Mouse (Mus musculus) heart, adult 2 months (tissue): ENCODE measurements around the gene Vat1l. TPM values are rescaled to one million over a fixed set of nuclear protein-coding genes. Genes with fewer than 3 reads are reported as not detected.

Source experiments
- DNase-seq, 2 experiments: peaks; one replicate each; pipeline ENCODE4 v3.0.0; 2021
- H3K27ac ChIP-seq: fragments of 200-600 bp; 2 replicates; pipeline ENCODE4 v1.8.1; 2022
- H3K27me3 ChIP-seq: fragments of 200-500 bp; 2 replicates; pipeline ENCODE4 v1.6.1; 2012; ENCODE audit warnings: mild to moderate bottlenecking, low read length, inconsistent platforms, mixed read lengths; ENCODE audit not compliant: control insufficient read depth, insufficient read depth
- H3K36me3 ChIP-seq: fragments of 200-500 bp; 2 replicates; pipeline ENCODE4 v1.6.1; 2012; ENCODE audit warnings: low read length, inconsistent platforms; ENCODE audit not compliant: control insufficient read depth, insufficient read depth
- H3K4me1 ChIP-seq: fragments of 200-500 bp; 2 replicates; pipeline ENCODE4 v1.6.1; 2011; ENCODE audit warnings: low read length; ENCODE audit not compliant: control insufficient read depth, insufficient read depth
- H3K4me3 ChIP-seq: fragments of 200-600 bp; 2 replicates; pipeline ENCODE4 v1.8.1; 2022
- H3K79me2 ChIP-seq: fragments of 200-500 bp; replicated peaks from 2 replicates; pipeline ENCODE4 v1.6.1; 2012; ENCODE audit warnings: mild to moderate bottlenecking, inconsistent platforms, low read length, moderate library complexity, mixed read lengths; ENCODE audit not compliant: control insufficient read depth, insufficient read depth
- H3K9ac ChIP-seq: fragments of 200-500 bp; 2 replicates; pipeline ENCODE4 v1.6.1; 2012; ENCODE audit warnings: low read depth, mild to moderate bottlenecking, control low read depth, inconsistent platforms, low read length, mixed read lengths
- CTCF ChIP-seq: fragments of 200-600 bp; IDR thresholded peaks from 2 replicates; pipeline ENCODE4 v1.8.1; 2022; ENCODE audit warnings: antibody characterized with exemption, mild to moderate bottlenecking, moderate library complexity
- EP300 ChIP-seq: fragments of 200-500 bp; IDR thresholded peaks from 2 replicates; pipeline ENCODE4 v1.6.1; 2011; ENCODE audit warnings: low read depth, low read length, control low read depth; ENCODE audit not compliant: insufficient read depth
- POLR2A ChIP-seq: fragments of 200-500 bp; IDR thresholded peaks from 2 replicates; pipeline ENCODE4 v1.6.1; 2011; ENCODE audit warnings: mild to moderate bottlenecking, low read depth, low read length, control low read depth; ENCODE audit not compliant: insufficient read depth
- WGBS: fragments of 180-500 bp; shearing (Covaris S2); methylation state at CpG from one replicate; pipeline ENCODE4 v1.1.7; 2018; 5-methylcytosine and 5-hydroxymethylcytosine counted together
- intact Hi-C: fragments of 180-260 bp; cut with DNase I; formaldehyde crosslinking; loops from one replicate; pipeline ENCODE4 v1.15.1; 2025
- polyA plus RNA-seq: library from polyadenylated mRNA; depleted of rRNA; stranded (reverse); fragments of >200 nt; gene quantifications from 2 replicates; pipeline ENCODE4 v1.2.3, GENCODE M21; 2012
- total RNA-seq, 2 experiments: library from RNA; stranded (reverse); gene quantifications; 2 replicates each; pipeline ENCODE4 v1.2.3; 2021

The Vat1l gene
- total and polyA plus RNA-seq, 3 experiments = 0.05 to 1.2 (median 0.30) TPM

- no peaks in the 10 kb centered on the region for H3K4me1 ChIP-seq
- H3K9ac ChIP-seq = no peak overlapping the region
- intact Hi-C loops = no loop called here
- H3K79me2 ChIP-seq = no peaks in the 10 kb centered on the region
- no peak for DNase-seq
- no peaks in the 10 kb centered on the region for H3K27me3 ChIP-seq
- H3K36me3 ChIP-seq = no peaks in the 10 kb centered on the region
- WGBS = 64% methylated on average over 1 of the region's 1 CpGs
- H3K27ac ChIP-seq = no peak overlapping the region
- no peak overlapping the region for H3K4me3 ChIP-seq
- TF ChIP-seq POLR2A = no peak
- TF ChIP-seq EP300 = no peak
- TF ChIP-seq CTCF = no peak
Observed at GRCm38 (mm10) chr8:114281101-114281500, 75.7 kb downstream of the Vat1l start.

- H3K79me2 ChIP-seq = no peaks in the 10 kb centered on the region
- no peak for DNase-seq
- H3K27me3 ChIP-seq = no peaks in the 10 kb centered on the region
- TF ChIP-seq CTCF (no peak), EP300 (no peak), POLR2A (no peak)
- intact Hi-C loops = no loop called here
- H3K4me3 ChIP-seq = no peak overlapping the region
- WGBS = 75% methylated on average over 11 of the region's 11 CpGs
- H3K9ac ChIP-seq = no peak overlapping the region
- no peaks in the 10 kb centered on the region for H3K4me1 ChIP-seq
- no peaks in the 10 kb centered on the region for H3K36me3 ChIP-seq
- H3K27ac ChIP-seq = no peak overlapping the region
Observed at GRCm38 (mm10) chr8:114294889-114295748, 89.7 kb downstream of the Vat1l start.

- Histone ChIP-seq H3K4me3 (no peak overlapping the region), H3K27me3 (no peaks in the 10 kb centered on the region), H3K4me1 (no peaks in the 10 kb centered on the region), H3K36me3 (no peaks in the 10 kb centered on the region), H3K9ac (no peak overlapping the region), H3K27ac (no peak overlapping the region), H3K79me2 (no peaks in the 10 kb centered on the region)
- WGBS = 73% methylated on average over 3 of the region's 3 CpGs
- no peak for DNase-seq
- TF ChIP-seq POLR2A (no peak), EP300 (no peak), CTCF (no peak)
- intact Hi-C loops = no loop called here
Observed at GRCm38 (mm10) chr8:114295749-114296067, 90.3 kb downstream of the Vat1l start.

GRCm38 (mm10) chr8:114298253-114298652 lies 92.8 kb downstream of the Vat1l start:
- Histone ChIP-seq H3K27me3 (no peaks in the 10 kb centered on the region), H3K27ac (no peak overlapping the region), H3K9ac (no peak overlapping the region), H3K79me2 (no peaks in the 10 kb centered on the region), H3K36me3 (no peaks in the 10 kb centered on the region), H3K4me3 (no peak overlapping the region), H3K4me1 (no peaks in the 10 kb centered on the region)
- WGBS = 57% methylated on average over 2 of the region's 2 CpGs
- TF ChIP-seq EP300 = no peak
- no peak for TF ChIP-seq CTCF
- TF ChIP-seq POLR2A = no peak
- intact Hi-C loops = no loop called here
- no peak for DNase-seq

- TF ChIP-seq CTCF = no peak
- no peak for TF ChIP-seq POLR2A
- TF ChIP-seq EP300 = no peak
- no peaks in the 10 kb centered on the region for H3K36me3 ChIP-seq
- WGBS = 72% methylated on average over 7 of the region's 7 CpGs
- no peaks in the 10 kb centered on the region for H3K27me3 ChIP-seq
- H3K4me3 ChIP-seq = no peak overlapping the region
- H3K79me2 ChIP-seq = no peaks in the 10 kb centered on the region
- intact Hi-C loops = no loop called here
- H3K4me1 ChIP-seq = no peaks in the 10 kb centered on the region
- DNase-seq = no peak
- no peak overlapping the region for H3K9ac ChIP-seq
- no peak overlapping the region for H3K27ac ChIP-seq
Observed at GRCm38 (mm10) chr8:114300072-114300471, 94.7 kb downstream of the Vat1l start.

DNA sequence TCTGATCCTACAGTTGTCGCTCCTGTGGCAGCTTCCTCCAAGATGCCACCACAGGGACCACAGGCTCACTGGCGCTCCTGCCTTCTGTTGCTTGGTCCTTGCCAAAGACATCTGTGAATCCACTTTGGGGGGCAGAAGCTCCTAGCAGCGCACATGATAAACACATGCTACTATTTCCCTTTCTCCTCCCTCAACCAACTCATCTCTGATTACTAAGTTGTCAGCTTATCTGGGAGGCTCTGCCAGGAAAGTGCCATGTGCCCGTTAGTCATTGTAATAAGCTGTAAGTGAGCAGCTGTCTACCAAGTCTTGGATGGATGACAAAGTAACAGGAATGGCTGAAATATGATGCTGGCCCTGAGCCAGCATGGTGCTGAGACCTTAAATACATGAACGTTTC lies 100.9 kb downstream of the Vat1l start:
- TF ChIP-seq CTCF (no peak), EP300 (no peak), POLR2A (no peak)
- 64% methylated on average over 5 of the region's 5 CpGs for WGBS
- intact Hi-C loops = no loop called here

More for the DNA sequence above, 100.9 kb downstream of the Vat1l start:
- Histone ChIP-seq H3K4me1 (no peaks in the 10 kb centered on the region), H3K9ac (no peak overlapping the region), H3K36me3 (no peaks in the 10 kb centered on the region), H3K27ac (no peak overlapping the region), H3K79me2 (no peaks in the 10 kb centered on the region), H3K27me3 (no peaks in the 10 kb centered on the region), H3K4me3 (no peak overlapping the region)
- DNase-seq = no peak
